Mouse (Mus musculus): ENCODE measurements around the gene Reln. TPM values are rescaled to one million over a fixed set of nuclear protein-coding genes. Genes with fewer than 3 reads are reported as not detected.

Reln gene
- total RNA-seq, 1 experiment from 2014 or later = not detected

DNA sequence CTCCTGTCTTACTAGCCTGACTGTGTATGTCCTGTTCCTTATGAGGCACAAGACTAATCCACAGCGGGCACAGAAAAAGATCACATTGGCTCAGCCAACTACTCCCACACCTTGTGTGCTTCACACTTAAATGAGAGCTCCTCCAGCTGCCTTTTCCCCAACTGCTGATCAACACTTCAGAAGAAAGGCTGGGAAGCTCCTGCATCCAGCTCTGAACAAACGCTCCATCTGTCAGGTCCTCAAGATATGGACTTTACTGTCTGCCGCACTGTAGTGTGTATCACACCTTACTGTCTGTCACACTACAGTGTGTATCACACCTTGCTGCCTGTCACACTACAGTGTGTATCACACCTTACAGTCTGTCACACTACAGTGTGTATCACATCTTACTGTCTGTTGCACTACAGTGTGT is 82.1 kb downstream of the Reln start:
- no peak for ATAC-seq (replicated peaks in 1 of 2; ENCODE audit: insufficient read depth in 1 of 2, low FRiP score in 2 of 2, low TSS enrichment in 1 of 2, low read depth in 1 of 2, poor library complexity in 2 of 2, severe bottlenecking in 2 of 2)

DNA sequence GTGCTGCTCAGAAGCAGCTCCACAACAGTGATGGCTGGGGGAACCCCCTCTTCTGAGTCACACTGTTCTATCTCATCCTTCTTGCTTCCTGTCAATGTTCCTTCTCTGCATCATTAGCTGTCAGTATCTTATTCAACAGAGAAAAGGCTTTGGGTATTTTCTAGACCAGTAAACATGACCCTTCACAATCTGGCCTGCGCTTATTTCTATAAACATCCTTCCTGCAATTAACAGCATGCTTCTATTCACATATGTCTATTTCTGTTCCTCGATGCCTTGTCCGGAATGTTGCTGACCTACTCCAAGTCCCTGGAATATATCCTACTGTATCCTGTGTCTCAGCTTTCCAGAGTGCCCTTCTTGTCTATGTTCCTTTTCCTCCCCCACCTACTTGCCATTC is 89.2 kb downstream of the Reln start:
- no peak for ATAC-seq (replicated peaks in 1 of 2; ENCODE audit: insufficient read depth in 1 of 2, low FRiP score in 2 of 2, low TSS enrichment in 1 of 2, low read depth in 1 of 2, poor library complexity in 2 of 2, severe bottlenecking in 2 of 2)

DNA sequence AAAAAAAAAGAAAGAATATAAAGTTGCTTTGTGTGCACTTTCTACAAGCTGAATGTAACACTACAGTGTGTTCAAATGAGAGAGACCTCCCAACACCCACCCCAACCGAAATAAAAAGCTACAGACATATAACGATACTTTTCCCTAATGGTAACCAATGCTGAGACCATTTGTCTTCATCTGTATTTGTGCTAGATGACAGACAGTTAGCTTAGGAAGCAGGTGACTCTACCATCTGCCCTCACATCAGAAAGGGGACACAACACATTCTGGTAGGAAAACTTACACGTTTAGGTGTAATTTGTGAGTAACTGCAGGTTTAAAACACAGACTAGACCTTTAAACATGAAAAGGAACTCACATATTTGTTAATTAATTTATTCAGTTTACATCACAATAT is 90.6 kb downstream of the Reln start:
- no peak for ATAC-seq (replicated peaks in 1 of 2; ENCODE audit: insufficient read depth in 1 of 2, low FRiP score in 2 of 2, low TSS enrichment in 1 of 2, low read depth in 1 of 2, poor library complexity in 2 of 2, severe bottlenecking in 2 of 2)

DNA sequence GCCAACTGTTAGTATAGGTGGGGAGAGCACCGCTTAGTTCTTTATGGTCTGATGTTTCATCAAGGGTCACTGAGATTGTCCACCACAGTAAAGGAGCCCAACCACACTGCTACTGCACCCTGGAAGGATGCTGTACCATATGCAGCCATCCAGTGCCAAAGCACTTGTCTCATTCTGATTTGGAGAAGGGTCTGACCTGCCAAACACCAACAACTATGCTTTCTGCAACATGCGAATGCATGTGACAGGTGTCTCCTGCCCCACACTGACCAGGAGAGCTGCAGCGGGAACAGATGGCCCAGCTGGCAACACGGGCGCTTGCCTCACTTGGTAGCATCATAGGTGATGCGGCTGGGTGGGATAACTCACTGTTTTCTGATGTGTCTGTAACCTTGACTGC is 91.2 kb downstream of the Reln start:
- no peak for ATAC-seq (replicated peaks in 1 of 2; ENCODE audit: insufficient read depth in 1 of 2, low FRiP score in 2 of 2, low TSS enrichment in 1 of 2, low read depth in 1 of 2, poor library complexity in 2 of 2, severe bottlenecking in 2 of 2)

DNA sequence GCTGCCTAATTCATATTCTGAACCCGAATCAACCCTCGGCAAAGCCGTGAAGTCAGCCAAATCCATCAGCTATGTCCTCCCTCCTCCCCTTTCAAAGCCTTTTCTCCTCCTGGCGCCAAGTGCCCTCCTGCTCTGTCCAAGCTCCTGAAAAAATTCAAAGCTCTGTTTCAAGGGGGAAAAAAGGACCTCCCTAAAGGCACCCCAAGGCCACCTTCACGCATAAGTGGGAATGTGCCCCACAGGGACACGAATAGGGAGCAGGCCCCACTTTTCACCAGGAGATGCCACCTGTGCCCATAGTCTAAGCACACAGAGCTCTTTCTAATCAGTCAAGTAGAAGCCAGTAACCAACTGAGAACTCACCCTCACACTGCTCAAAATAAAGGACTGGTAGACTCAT is 96.7 kb downstream of the Reln start:
- ATAC-seq (replicated peaks in 1 of 2; ENCODE audit: insufficient read depth in 1 of 2, low FRiP score in 2 of 2, low TSS enrichment in 1 of 2, low read depth in 1 of 2, poor library complexity in 2 of 2, severe bottlenecking in 2 of 2) = no peak

DNA sequence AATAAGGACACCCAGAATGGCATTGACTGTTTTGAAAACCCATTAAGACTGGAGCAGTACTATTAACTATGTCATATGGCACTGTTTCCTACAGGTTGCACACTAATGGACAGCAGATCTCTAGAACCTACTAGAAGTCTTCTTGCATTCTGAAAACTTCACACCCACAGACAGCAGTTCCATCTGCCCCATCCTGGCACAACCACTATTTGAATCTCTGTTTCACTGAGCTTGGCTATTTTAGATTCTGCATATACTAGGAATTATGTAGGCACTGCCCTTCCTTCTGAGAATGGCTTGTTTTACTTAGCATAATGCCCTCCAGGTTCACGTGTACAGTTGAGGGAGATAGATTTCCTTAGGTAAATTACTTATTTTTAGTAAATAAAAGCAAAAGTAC is 99.4 kb downstream of the Reln start:
- ATAC-seq (replicated peaks in 1 of 2; ENCODE audit: insufficient read depth in 1 of 2, low FRiP score in 2 of 2, low TSS enrichment in 1 of 2, low read depth in 1 of 2, poor library complexity in 2 of 2, severe bottlenecking in 2 of 2) = no peak

DNA sequence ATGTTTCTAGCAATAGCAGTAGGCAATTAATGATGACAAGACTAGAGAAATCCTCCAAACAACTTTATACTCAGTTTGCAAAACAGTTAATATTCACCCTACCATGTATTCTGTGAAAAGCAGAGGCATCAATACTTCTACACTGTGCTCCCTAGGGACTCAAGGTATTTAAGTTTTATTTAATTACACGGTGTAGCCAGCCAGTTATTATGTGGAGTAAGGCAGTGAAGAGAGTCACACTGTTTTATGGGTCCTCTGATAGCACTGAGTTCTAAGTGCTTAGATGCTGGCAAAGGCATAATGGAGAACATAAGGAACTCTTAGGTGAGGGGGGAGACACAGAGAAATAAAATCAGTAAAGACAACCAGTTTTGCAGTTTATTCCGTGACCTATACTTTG is 101.0 kb downstream of the Reln start:
- no peak for ATAC-seq (replicated peaks in 1 of 2; ENCODE audit: insufficient read depth in 1 of 2, low FRiP score in 2 of 2, low TSS enrichment in 1 of 2, low read depth in 1 of 2, poor library complexity in 2 of 2, severe bottlenecking in 2 of 2)

DNA sequence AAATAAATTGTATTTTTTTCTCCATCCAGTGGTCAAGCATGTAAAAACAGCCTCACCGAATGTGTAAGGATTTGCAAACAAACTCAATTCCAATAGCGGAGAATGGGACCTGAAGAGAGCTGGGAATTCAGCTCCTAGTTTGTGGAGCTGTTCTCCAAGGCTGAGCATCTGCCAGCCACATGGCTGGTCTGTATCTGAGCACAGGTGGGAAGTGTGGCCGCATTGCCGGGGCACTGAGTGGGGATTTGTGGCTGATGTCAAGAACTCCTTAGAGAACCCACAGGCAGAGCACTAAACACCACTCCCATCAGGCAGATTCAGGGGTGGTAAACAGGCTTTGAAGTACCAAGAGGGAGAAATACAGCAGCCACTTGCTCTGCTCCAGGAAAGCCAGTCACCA is 102.9 kb downstream of the Reln start:
- ATAC-seq (replicated peaks in 1 of 2; ENCODE audit: insufficient read depth in 1 of 2, low FRiP score in 2 of 2, low TSS enrichment in 1 of 2, low read depth in 1 of 2, poor library complexity in 2 of 2, severe bottlenecking in 2 of 2) = no peak

DNA sequence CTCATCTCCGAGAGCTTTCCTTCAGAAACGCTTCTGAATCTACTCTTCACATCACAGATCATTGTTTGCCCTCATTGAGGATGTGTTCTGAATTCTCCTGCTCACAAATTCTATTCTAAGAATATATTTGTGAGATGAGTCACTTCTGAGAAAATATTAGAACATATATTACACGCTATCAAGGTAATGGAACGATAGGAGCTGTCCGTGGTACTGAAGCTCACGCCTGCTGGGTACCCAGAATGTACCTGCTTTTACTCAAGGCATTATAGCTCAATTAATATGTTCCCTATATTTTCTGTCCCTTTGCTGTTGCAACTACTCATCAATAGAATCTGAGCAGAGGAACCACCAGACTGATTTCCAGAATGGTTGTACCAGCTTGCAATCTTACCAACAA is 107.7 kb downstream of the Reln start:
- no peak for ATAC-seq (replicated peaks in 1 of 2; ENCODE audit: insufficient read depth in 1 of 2, low FRiP score in 2 of 2, low TSS enrichment in 1 of 2, low read depth in 1 of 2, poor library complexity in 2 of 2, severe bottlenecking in 2 of 2)

DNA sequence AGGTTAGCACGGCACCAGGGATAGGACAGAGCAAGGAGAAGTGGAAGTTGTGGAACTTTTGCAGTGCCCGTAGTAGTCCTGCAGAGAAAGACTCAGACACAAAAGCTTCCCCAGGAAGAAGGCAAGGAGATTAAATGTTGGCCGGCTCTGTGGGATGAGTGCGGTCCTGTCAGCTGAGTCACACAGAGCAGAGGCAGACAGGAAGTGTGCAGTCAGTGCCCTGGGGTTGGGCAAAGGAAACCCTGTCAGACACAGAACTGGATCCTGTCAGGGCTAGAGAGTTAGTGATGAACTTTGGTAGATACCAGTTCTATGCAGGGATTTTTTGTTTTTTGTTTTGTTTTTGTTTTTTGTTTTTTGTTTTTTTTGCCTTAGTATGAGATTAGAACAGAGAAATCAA is 120.0 kb downstream of the Reln start:
- ATAC-seq (replicated peaks in 1 of 2; ENCODE audit: insufficient read depth in 1 of 2, low FRiP score in 2 of 2, low TSS enrichment in 1 of 2, low read depth in 1 of 2, poor library complexity in 2 of 2, severe bottlenecking in 2 of 2) = no peak

DNA sequence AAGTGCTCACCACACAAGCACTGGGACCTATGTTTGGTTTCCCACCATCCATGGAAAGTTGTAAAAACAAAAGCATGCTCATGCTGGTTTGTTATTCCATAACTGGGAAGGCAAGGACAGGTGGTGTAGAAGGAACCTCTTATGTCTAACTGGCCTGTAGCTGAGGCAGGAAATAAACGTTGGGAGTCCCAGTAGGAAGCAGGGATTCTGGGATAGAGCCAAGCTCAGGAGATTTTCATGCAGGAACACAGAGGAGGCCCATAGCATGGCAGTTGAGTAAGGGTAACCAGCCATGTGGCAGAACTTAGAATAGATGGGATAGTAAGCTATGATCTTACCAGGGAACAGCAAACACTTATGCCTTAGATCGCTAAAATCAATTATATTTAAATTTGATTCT is 120.6 kb downstream of the Reln start:
- no peak for ATAC-seq (replicated peaks in 1 of 2; ENCODE audit: insufficient read depth in 1 of 2, low FRiP score in 2 of 2, low TSS enrichment in 1 of 2, low read depth in 1 of 2, poor library complexity in 2 of 2, severe bottlenecking in 2 of 2)

DNA sequence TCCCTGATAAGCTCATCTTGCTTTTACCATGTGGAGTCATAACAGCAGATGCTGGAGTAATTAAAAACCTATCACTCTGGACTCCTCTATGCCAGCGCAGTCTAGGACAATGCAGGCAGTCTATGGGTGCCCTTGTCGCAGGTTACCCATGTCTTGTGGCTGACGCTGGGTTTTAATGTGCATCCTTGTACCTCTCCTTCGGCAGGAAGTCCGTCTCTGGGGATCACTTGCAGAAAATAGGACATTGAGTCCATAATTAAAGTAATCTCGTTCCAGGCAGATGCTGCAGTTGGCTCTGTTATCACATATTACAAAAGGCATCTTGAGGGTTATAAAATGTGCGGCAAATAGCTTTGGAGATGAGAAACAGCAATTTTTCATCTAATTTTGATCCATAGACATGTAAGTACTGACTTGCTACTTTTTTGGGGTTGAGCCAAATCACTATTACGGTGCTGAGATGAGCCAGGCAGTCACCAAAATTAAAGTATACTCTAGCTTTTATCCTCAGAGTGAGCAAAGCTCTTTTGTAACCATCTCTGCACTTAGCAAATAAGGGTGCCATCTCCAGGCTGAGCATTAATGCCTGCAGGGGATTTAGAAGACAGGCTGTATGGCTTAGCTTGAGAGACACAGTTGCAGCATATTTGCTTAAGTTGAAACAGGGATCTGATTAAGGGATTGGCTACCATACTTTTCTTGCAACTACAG is 136.0 kb downstream of the Reln start:
- ATAC-seq (replicated peaks in 1 of 2; ENCODE audit: insufficient read depth in 1 of 2, low FRiP score in 2 of 2, low TSS enrichment in 1 of 2, low read depth in 1 of 2, poor library complexity in 2 of 2, severe bottlenecking in 2 of 2) = no peak

DNA sequence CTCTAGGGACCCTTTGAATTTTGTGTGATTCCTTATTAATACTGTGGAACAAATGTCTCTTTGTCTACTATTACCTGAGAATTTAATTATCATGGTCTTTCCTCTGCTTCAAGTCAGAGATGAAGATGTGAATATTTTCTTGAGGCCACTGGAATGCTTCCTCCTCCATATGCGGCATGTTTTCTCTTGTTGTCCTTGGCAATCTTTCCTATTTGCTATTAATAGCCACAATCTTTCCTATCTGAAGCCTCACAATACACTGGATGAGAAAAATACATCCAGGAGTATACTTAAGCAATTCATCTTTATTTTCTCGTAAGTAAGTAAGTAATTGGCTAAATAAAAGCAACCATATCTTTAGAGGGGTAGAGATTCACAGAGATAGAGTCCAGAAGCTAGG is 146.6 kb downstream of the Reln start:
- no peak for ATAC-seq (replicated peaks in 1 of 2; ENCODE audit: insufficient read depth in 1 of 2, low FRiP score in 2 of 2, low TSS enrichment in 1 of 2, low read depth in 1 of 2, poor library complexity in 2 of 2, severe bottlenecking in 2 of 2)

DNA sequence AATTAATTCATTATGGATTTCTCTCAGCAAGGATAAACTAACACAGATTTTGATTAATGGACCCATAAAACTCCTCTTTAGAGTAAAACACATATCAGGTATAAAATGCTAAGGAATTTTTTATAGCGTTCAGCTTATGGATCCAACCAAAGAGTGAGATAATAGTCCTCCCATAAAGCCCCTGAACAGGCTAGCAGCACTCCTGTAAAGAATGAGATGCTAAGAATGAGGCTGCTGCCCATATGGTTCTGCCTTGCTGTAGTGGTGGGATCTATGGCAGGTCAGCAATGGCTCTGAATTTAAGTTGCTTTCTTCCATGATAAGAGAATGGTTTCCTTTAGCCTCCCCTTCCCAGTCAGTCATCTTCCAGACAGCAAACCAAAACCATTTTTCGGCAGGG is 147.6 kb downstream of the Reln start:
- no peak for ATAC-seq (replicated peaks in 1 of 2; ENCODE audit: insufficient read depth in 1 of 2, low FRiP score in 2 of 2, low TSS enrichment in 1 of 2, low read depth in 1 of 2, poor library complexity in 2 of 2, severe bottlenecking in 2 of 2)

DNA sequence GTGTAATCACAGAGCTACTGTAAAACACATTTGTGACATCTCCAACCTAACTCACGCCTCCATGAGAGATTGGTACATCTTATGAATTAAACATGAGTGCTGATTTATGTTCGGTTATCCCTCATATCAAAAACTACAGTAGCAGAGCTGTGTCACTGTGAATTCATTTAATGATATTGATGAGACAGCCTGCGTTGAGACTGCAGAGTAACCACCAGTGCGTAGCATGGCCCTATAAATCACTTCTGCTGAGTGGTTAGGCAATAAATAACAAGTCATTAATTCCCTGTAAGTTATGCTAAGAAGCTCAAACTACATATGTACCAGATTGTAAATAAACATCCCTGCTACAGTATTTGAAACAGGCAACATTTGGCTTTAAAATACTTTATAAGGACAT is 148.0 kb downstream of the Reln start:
- ATAC-seq (replicated peaks in 1 of 2; ENCODE audit: insufficient read depth in 1 of 2, low FRiP score in 2 of 2, low TSS enrichment in 1 of 2, low read depth in 1 of 2, poor library complexity in 2 of 2, severe bottlenecking in 2 of 2) = no peak

DNA sequence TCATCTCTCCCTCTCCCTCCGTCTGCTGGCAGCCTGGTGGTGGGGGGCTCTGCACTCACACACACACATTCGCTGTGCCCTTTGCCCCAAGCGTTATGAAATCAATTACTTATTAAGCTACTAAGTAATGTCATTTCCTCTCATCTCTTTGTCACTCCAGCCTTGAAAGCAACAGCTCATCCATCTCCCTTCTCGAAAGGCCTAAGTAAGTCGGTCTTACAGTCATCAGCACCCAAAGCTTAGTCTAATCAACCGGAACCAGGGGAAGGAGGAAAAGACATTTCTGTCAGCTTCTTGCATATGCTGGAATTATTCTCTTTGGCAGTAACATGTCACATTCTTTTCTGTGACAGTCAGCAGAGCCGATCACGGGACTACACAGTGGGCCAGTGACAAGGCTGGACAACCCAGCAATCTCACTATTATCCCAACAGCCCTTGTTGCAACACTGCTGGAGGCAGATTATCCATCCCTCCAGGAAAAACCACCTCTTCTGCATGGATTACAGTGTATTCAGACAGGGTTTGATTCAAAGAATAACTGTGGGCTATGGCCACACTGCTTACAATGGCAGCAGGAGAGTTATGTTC is 149.1 kb downstream of the Reln start:
- ATAC-seq (replicated peaks in 1 of 2; ENCODE audit: insufficient read depth in 1 of 2, low FRiP score in 2 of 2, low TSS enrichment in 1 of 2, low read depth in 1 of 2, poor library complexity in 2 of 2, severe bottlenecking in 2 of 2) = no peak

DNA sequence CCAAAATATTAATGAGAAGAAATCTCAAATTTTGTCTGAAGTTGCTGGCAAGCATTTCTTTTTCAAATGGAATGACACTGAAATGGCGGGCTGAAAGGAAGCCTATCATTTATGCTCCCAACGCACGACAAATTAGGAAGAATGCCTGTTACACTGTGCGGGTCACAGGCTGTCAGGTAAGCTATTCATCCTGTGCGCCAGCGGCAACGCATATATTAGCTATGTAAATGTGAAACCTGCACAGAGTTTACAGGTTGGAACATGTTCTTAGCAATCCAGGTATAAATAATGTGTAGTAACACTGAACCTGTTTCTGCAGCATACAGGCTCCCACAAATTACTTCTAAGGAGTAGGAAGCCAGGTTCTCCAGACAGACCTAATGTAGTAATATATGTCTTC is 152.7 kb downstream of the Reln start:
- no peak for ATAC-seq (replicated peaks in 1 of 2; ENCODE audit: insufficient read depth in 1 of 2, low FRiP score in 2 of 2, low TSS enrichment in 1 of 2, low read depth in 1 of 2, poor library complexity in 2 of 2, severe bottlenecking in 2 of 2)

DNA sequence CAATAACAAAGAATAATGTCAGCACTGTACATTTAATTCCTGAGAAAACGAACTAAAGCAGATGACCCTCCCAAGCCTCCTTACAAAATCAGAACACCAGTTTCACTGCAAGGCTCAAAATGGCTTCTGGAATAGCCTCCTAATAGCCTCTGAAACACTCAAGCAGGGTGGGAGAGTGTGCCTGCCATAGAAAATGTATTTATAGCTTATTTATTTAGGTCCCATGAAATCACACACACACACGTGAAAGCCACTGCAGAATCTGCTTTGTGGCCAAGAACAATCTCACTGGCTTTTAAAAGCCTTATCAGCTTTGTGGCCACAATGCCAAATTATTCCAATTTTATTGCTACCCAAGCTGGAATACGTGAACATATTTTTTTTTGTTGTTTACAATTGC is 154.2 kb downstream of the Reln start:
- ATAC-seq (replicated peaks in 1 of 2; ENCODE audit: insufficient read depth in 1 of 2, low FRiP score in 2 of 2, low TSS enrichment in 1 of 2, low read depth in 1 of 2, poor library complexity in 2 of 2, severe bottlenecking in 2 of 2) = no peak

DNA sequence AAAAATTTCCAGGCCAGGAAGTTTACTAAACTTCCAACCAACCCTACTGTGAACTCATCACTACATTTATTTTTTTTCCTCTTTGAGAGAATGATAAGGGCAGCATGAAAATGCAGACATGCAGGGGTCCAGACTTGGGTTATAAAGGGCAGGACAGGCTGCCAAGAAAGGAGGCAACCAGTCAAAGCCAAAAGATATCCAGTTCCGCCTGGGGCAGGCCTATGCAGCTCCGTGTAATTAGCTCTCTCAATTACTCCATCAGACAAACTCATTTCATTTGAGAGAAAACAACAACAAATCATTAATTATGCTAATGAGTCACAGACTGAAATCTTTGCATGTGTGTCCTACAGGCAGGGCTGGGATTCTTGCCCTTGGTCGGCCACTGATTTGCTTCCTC is 156.9 kb downstream of the Reln start:
- no peak for ATAC-seq (replicated peaks in 1 of 2; ENCODE audit: insufficient read depth in 1 of 2, low FRiP score in 2 of 2, low TSS enrichment in 1 of 2, low read depth in 1 of 2, poor library complexity in 2 of 2, severe bottlenecking in 2 of 2)
